ENCODE assay signal across 8 mouse cellular contexts in the genomic region with DNA sequence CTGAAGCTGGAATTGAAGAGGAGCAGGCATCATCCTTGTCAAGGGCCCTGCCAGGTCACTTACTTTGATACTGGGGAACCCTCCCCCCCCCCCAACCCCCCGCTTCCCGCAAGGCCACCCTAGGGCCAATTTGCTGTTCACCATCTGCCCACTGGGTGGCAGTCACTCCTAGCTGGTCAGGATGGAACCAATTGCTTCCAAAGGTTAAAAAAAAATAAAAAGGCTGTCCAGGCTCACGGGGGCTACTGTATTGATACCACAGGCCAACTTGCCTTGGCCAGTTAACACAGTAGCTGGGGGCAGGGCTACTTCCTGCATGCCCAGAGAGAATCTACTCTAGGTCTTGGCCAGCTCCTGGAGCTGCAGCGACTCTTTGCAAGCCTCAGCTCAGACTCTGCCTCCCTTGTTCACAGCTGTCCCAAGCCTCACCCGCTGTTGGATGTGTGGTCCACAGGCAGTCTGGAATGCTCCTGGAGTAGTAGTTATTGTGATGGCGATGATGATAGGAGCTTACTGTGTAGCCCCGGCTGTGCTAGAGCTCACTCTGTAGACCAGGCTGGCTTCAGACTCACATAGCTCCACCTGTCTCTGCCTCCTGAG. TPM values are rescaled to one million over a fixed set of nuclear protein-coding genes. Genes with fewer than 3 reads are reported as not detected.
DNase-seq lines count a peak whose midpoint lies in the region; TF ChIP-seq lines count a peak whose summit lies in the region.

No protein-coding gene starts in this region.

- no peaks in the 10 kb centered on the region for H3K27me3 ChIP-seq in liver, adult 2 months (ENCODE audit: control insufficient read depth, insufficient read depth, low read length)
- H3K27me3 ChIP-seq in myocyte (ENCODE audit: control insufficient read depth, insufficient read depth, insufficient read length): peaks cover 13% of the 10 kb centered on the region
- H3K27me3 ChIP-seq in splenic B cell, adult 2 months (ENCODE audit: control insufficient read depth, insufficient read depth, low read length, poor library complexity, severe bottlenecking): no peaks in the 10 kb centered on the region

- peak; percentile 74 for TF ChIP-seq CTCF in cortical plate, adult 2 months (IDR thresholded peaks at IDR 0.05; ENCODE audit: extremely low read depth, insufficient read depth, low read length)
- peak; percentile 74 for TF ChIP-seq CTCF in liver, adult 2 months (IDR thresholded peaks at IDR 0.05; ENCODE audit: low read depth, low read length)

- no peaks in the 10 kb centered on the region for H3K36me3 ChIP-seq in liver, adult 2 months (ENCODE audit: control insufficient read depth, insufficient read depth, low read length)
- H3K36me3 ChIP-seq in myocyte (ENCODE audit: control insufficient read depth, insufficient read depth): no peaks in the 10 kb centered on the region
- H3K36me3 ChIP-seq in splenic B cell, adult 2 months (ENCODE audit: control insufficient read depth, insufficient read depth, low read length, poor library complexity, severe bottlenecking): no peaks in the 10 kb centered on the region

- no peak overlapping the region for H3K4me3 ChIP-seq in cortical plate, adult 2 months (ENCODE audit: insufficient read depth, low read length)
- no peak overlapping the region for H3K4me3 ChIP-seq in liver, adult 2 months (ENCODE audit: insufficient read depth, low read depth, low read length)
- H3K4me3 ChIP-seq in myocyte: no peak overlapping the region

- H3K27ac ChIP-seq in cortical plate, adult 2 months (ENCODE audit: insufficient read depth, low read length): no peak overlapping the region
- H3K27ac ChIP-seq in liver, adult 2 months (replicated peaks; ENCODE audit: insufficient read depth, low read depth, low read length): no peak overlapping the region

- no peaks in the 10 kb centered on the region for H3K4me1 ChIP-seq in cortical plate, adult 2 months (ENCODE audit: control insufficient read depth, insufficient read depth, low read length)
- no peaks in the 10 kb centered on the region for H3K4me1 ChIP-seq in liver, adult 2 months (ENCODE audit: control insufficient read depth, insufficient read depth, low read length)

- TF ChIP-seq POLR2A in cortical plate, adult 2 months (IDR thresholded peaks at IDR 0.05; ENCODE audit: extremely low read depth, insufficient read depth, low read length): no peak
- TF ChIP-seq POLR2A in liver, adult 2 months (IDR thresholded peaks at IDR 0.05; ENCODE audit: extremely low read depth, insufficient read depth, low read length): no peak
- no peak for TF ChIP-seq POLR2A in myocyte (IDR thresholded peaks at IDR 0.05; ENCODE audit: insufficient read length, low read depth)

- peak; percentile 70 for DNase-seq in right cerebral cortex, adult 18-20 months
- DNase-seq in right cerebral cortex, postnatal 36 days (ENCODE audit: low spot score in 2 of 2): no peak
- peak; percentile 71 for DNase-seq in gastrocnemius, postnatal 25 days
- DNase-seq in kidney, adult 8-10 months: peak; percentile 61 to 87
- DNase-seq in liver, adult 2 months (ENCODE audit: extremely low read depth, low read depth, low spot score): peak; percentile 38
- DNase-seq in splenic B cell, adult 2 months (ENCODE audit: low read depth, low spot score): peak; percentile 91

- H3ac ChIP-seq in myocyte (ENCODE audit: control insufficient read depth, insufficient read length): no peak overlapping the region

- 48% methylated on average over 5 of the region's 7 CpGs for WGBS in liver, adult 2 months

- H3K79me2 ChIP-seq in liver, adult 2 months (ENCODE audit: control insufficient read depth, insufficient read depth, low read length): no peaks in the 10 kb centered on the region
- H3K79me2 ChIP-seq in myocyte (ENCODE audit: control insufficient read depth, insufficient read depth): no peaks in the 10 kb centered on the region

- H3K9ac ChIP-seq in liver, adult 2 months (ENCODE audit: low read depth, low read length): no peak overlapping the region

- no peak overlapping the region for H3K4me2 ChIP-seq in myocyte (ENCODE audit: low read depth)

TF ChIP-seq in myocyte, 11 proteins besides CTCF, POLR2A, EP300 and RAD21:
- TF ChIP-seq REST (IDR thresholded peaks at IDR 0.05; ENCODE audit: insufficient read depth, insufficient read length) (no peak), POLR2AphosphoS2 (IDR thresholded peaks at IDR 0.05; ENCODE audit: insufficient read length, low read depth) (no peak), TCF3 (IDR thresholded peaks at IDR 0.05; ENCODE audit: insufficient read length, low read depth) (no peak), SRF (IDR thresholded peaks at IDR 0.05; ENCODE audit: control insufficient read depth, insufficient read length, low read depth) (no peak), TCF12 (IDR thresholded peaks at IDR 0.05; ENCODE audit: insufficient read depth, poor library complexity, severe bottlenecking) (no peak), CEBPB (IDR thresholded peaks at IDR 0.05; ENCODE audit: insufficient read depth, poor library complexity, severe bottlenecking) (no peak), USF1 (IDR thresholded peaks at IDR 0.05; ENCODE audit: low read depth) (no peak), MYOG (IDR thresholded peaks at IDR 0.05; ENCODE audit: control insufficient read depth in 1 of 3, insufficient read depth in 1 of 3, insufficient read length in 2 of 3, low read depth in 2 of 3) (peak in 2 of 3 experiments; percentile 37 to 75), MYOD1 (IDR thresholded peaks at IDR 0.05; ENCODE audit: control insufficient read depth in 1 of 3, insufficient read length in 2 of 3, low read depth in 2 of 3) (peak in 2 of 3 experiments; percentile 45 to 48), MAX (IDR thresholded peaks at IDR 0.05; ENCODE audit: low read depth) (no peak), E2F4 (IDR thresholded peaks at IDR 0.05; ENCODE audit: insufficient read depth) (no peak)

RNA-seq across cellular contexts. Expression of a gene that starts 4.5 kb away (rescaled TPM):
- not detected in 2 replicates for polyA plus RNA-seq in cortical plate, adult 2 months (2012; rRNA removed)
- total RNA-seq in gastrocnemius, postnatal 25 days (2021): not detected
- not detected in 2 replicates for total RNA-seq in liver, adult 2 months (2014; rRNA removed)
- polyA plus RNA-seq in liver, adult 2 months (2012; rRNA removed): not detected in 2 replicates
- polyA plus RNA-seq in myocyte (2012; fragmentation: generic; extraction: Trizol): 0.55 TPM

RNA-seq across cellular contexts. Expression of a gene that starts 6.6 kb away (rescaled TPM):
- 133 and 157 TPM in 2 replicates for polyA plus RNA-seq in cortical plate, adult 2 months (2012; rRNA removed)
- total RNA-seq in gastrocnemius, postnatal 25 days (2021): 10 to 100 TPM; 37.9 to 40.3 TPM
- 7.4 and 14.5 TPM in 2 replicates for total RNA-seq in liver, adult 2 months (2014; rRNA removed)
- polyA plus RNA-seq in liver, adult 2 months (2012; rRNA removed): 74.7 and 101 TPM in 2 replicates
- 95.7 TPM for polyA plus RNA-seq in myocyte (2012; fragmentation: generic; extraction: Trizol)

RNA-seq across cellular contexts. Expression of a gene that starts 6.8 kb away (rescaled TPM):
- 7.2 and 8.8 TPM in 2 replicates for polyA plus RNA-seq in cortical plate, adult 2 months (2012; rRNA removed)
- 1 to 10 TPM; 1.3 to 1.8 TPM for total RNA-seq in gastrocnemius, postnatal 25 days (2021)
- total RNA-seq in liver, adult 2 months (2014; rRNA removed): 4.1 and 4.4 TPM in 2 replicates
- polyA plus RNA-seq in liver, adult 2 months (2012; rRNA removed): 4.4 and 6.6 TPM in 2 replicates
- 17.6 TPM for polyA plus RNA-seq in myocyte (2012; fragmentation: generic; extraction: Trizol)

RNA-seq across cellular contexts. Expression of a gene that starts 41.3 kb away (rescaled TPM):
- polyA plus RNA-seq in cortical plate, adult 2 months (2012; rRNA removed): 60.1 and 61.0 TPM in 2 replicates
- total RNA-seq in gastrocnemius, postnatal 25 days (2021): 10 to 100 TPM; 35.7 to 36.9 TPM
- 59.8 and 68.3 TPM in 2 replicates for total RNA-seq in liver, adult 2 months (2014; rRNA removed)
- polyA plus RNA-seq in liver, adult 2 months (2012; rRNA removed): 80.5 and 105 TPM in 2 replicates
- 261 TPM for polyA plus RNA-seq in myocyte (2012; fragmentation: generic; extraction: Trizol)

RNA-seq across cellular contexts. Expression of a gene that starts 50.2 kb away (rescaled TPM):
- 2.8 and 3.2 TPM in 2 replicates for polyA plus RNA-seq in cortical plate, adult 2 months (2012; rRNA removed)
- 1 to 10 TPM in 1 of 2 experiments, under 1 TPM in 1; 0.82 to 1.1 TPM for total RNA-seq in gastrocnemius, postnatal 25 days (2021)
- total RNA-seq in liver, adult 2 months (2014; rRNA removed): 1.0 and 3.0 TPM in 2 replicates
- 2.5 and 2.9 TPM in 2 replicates for polyA plus RNA-seq in liver, adult 2 months (2012; rRNA removed)
- polyA plus RNA-seq in myocyte (2012; fragmentation: generic; extraction: Trizol): 19.7 TPM

Comparison
In these comparisons a context has a peak if more than half of its experiments do, and no peak if none do; other contexts are left out.
1. DNase-seq: peak in right cerebral cortex, adult 18-20 months (single experiment), gastrocnemius, postnatal 25 days (single experiment), kidney, adult 8-10 months (2 of 2), liver, adult 2 months (single experiment) and splenic B cell, adult 2 months (single experiment); none in right cerebral cortex, postnatal 36 days (0 of 2).